Mouse (Mus musculus) forebrain, embryonic 15.5 days (tissue): Measurements from ENCODE around the gene Hivep2. TPM values are rescaled to one million over a fixed set of nuclear protein-coding genes. Genes with fewer than 3 reads are reported as not detected.

Experiments used
- ATAC-seq: fragments of 200-750 bp; cut with Nextera tagmentation; replicated peaks from 2 replicates; pipeline ENCODE4 v1.8.0; 2017; ENCODE audit warnings: mild to moderate bottlenecking, moderate TSS enrichment, moderate library complexity
- H3K27ac ChIP-seq: fragments of 300-500 bp; sonication (generic); replicated peaks from 2 replicates; pipeline ENCODE4 v1.5.1; 2015; ENCODE audit warnings: mild to moderate bottlenecking, inconsistent platforms
- H3K27me3 ChIP-seq: fragments of 300-500 bp; sonication (generic); 2 replicates; pipeline ENCODE4 v1.6.1; 2015; ENCODE audit warnings: inconsistent platforms
- H3K36me3 ChIP-seq: fragments of 300-500 bp; sonication (generic); 2 replicates; pipeline ENCODE4 v1.6.1; 2015; ENCODE audit warnings: mild to moderate bottlenecking, inconsistent platforms
- H3K4me1 ChIP-seq: fragments of 300-500 bp; sonication (generic); 2 replicates; pipeline ENCODE4 v1.6.1; 2015; ENCODE audit warnings: inconsistent platforms
- H3K4me2 ChIP-seq: fragments of 300-500 bp; sonication (generic); replicated peaks from 2 replicates; pipeline ENCODE4 v1.6.1; 2015; ENCODE audit warnings: mild to moderate bottlenecking, inconsistent platforms
- H3K4me3 ChIP-seq: fragments of 300-500 bp; sonication (generic); 2 replicates; pipeline ENCODE4 v1.5.1; 2015; ENCODE audit warnings: mild to moderate bottlenecking, inconsistent platforms
- H3K9ac ChIP-seq: fragments of 300-500 bp; sonication (generic); replicated peaks from 2 replicates; pipeline ENCODE4 v1.6.1; 2015; ENCODE audit warnings: mild to moderate bottlenecking, inconsistent platforms
- H3K9me3 ChIP-seq: fragments of 300-500 bp; sonication (generic); 2 replicates; pipeline ENCODE4 v1.6.1; 2016; ENCODE audit warnings: inconsistent platforms
- WGBS: fragments of 180-500 bp; shearing (Covaris S2); methylation state at CpG from one replicate; pipeline ENCODE4 v1.1.7; 2015; ENCODE audit warnings: mixed read lengths; 5-methylcytosine and 5-hydroxymethylcytosine counted together
- polyA plus RNA-seq: library from polyadenylated mRNA; unstranded; fragments of >200 nt; fragmentation: Nextera tagmentation; extraction: Ambion mirVana; gene quantifications from 2 replicates; pipeline ENCODE4 v1.2.1, GENCODE M21; 2015

The Hivep2 gene
- polyA plus RNA-seq, 1 experiment from 2014 or later = 27.1 TPM

DNA sequence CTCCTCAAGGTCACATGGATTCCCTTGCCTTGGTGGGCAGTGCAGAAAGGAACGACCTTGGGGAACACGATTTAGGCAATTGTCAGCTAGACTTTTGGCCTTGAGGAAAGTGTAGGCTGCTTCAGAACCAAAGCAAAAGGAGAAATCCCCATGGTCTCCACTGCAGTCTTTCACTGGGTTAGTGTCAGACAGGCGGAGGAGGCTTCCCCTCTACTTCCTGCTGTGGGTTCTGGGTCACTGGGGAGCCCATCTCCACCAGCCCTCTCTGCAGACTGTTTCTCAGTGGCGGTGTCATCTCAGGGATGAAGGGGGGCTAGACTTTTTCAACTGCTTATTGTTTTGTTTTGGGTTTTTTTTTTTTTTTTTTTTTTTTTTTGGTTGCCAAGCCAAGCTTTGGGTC lies 79.9 kb downstream of the Hivep2 start:
- H3K9ac ChIP-seq = no peak overlapping the region
- H3K4me1 ChIP-seq = peaks cover 32% of the 10 kb centered on the region
- H3K4me2 ChIP-seq = no peak overlapping the region
- 64% methylated on average over 4 of the region's 4 CpGs for WGBS
- H3K9me3 ChIP-seq = no peaks in the 10 kb centered on the region
- no peak for ATAC-seq
- no peak overlapping the region for H3K27ac ChIP-seq
- no peaks in the 10 kb centered on the region for H3K27me3 ChIP-seq
- no peaks in the 10 kb centered on the region for H3K36me3 ChIP-seq
- no peak overlapping the region for H3K4me3 ChIP-seq

DNA sequence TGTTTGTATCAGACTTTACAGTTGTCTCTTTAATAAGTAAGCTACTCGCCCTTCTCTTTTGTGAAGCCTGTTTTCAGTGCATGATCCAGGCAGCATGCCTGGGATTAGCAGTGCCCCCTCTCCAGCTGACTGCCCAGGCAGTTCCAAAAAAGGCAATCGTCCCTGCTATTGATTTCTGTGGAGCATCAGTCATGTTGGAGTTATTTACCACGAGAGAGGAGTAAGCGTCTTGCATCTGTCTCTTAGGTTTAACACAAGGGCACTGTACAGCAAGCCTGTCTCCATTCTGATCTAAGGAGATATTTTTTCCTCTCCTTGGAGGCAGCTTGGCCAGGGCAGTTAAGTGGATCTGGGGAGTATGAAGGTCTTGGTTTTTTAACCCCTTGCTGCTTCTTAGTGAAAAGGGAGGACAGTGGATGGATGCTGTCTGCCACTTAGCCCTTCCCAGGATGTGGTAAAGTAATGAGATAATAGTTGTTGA lies 80.3 kb downstream of the Hivep2 start:
- no peak overlapping the region for H3K9ac ChIP-seq
- H3K4me2 ChIP-seq = no peak overlapping the region
- H3K9me3 ChIP-seq = no peaks in the 10 kb centered on the region
- no peaks in the 10 kb centered on the region for H3K27me3 ChIP-seq
- no peaks in the 10 kb centered on the region for H3K36me3 ChIP-seq
- H3K4me3 ChIP-seq = no peak overlapping the region
- 20% methylated on average over 4 of the region's 4 CpGs for WGBS
- H3K4me1 ChIP-seq = peaks cover 32% of the 10 kb centered on the region
- ATAC-seq = no peak
- H3K27ac ChIP-seq = no peak overlapping the region; the same call in 1 of the 2 replicates

DNA sequence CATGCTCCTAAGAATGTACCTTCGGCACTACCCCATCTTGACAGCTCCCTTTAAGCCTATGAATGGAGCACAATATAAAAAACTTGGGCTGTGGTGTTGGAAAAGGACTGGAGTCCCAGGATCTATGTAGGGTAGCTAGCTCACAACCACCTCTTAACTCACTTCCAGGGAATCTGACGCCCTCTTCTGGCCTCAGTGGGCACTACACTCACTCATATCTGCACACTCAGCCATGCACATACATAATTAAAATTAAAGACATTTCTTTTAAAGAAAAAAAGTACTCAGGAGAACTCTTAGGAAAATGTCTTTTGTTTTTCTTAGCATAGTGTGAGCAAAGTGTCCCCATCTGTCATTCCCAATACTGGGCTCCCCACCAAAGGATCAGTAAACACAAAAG lies 81.1 kb downstream of the Hivep2 start:
- peaks cover 32% of the 10 kb centered on the region for H3K4me1 ChIP-seq
- no peak overlapping the region for H3K27ac ChIP-seq
- H3K4me2 ChIP-seq = no peak overlapping the region
- H3K4me3 ChIP-seq = no peak overlapping the region
- H3K36me3 ChIP-seq = no peaks in the 10 kb centered on the region
- 75% methylated on average over 2 of the region's 2 CpGs for WGBS
- no peaks in the 10 kb centered on the region for H3K9me3 ChIP-seq
- ATAC-seq = no peak
- H3K9ac ChIP-seq = no peak overlapping the region
- H3K27me3 ChIP-seq = no peaks in the 10 kb centered on the region

DNA sequence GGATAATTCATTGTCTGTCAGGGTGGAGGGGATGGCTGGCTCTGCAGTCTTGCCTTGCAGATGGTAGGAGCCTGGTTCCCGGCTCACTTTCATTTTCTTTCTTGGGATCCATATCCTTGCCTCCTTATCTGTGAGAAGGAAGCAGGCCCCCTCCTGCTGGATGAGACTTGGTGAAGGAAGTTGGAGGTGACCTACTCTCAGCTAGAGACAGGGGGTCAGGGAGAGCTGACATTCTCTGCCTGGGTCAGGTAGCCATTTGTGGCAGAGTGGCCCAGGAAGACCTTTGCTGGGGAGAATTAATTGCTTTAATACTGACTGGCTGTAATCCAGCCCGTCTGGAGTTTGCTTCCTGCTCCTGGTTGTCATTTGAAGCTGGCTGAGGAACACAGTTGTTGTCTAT lies 81.8 kb downstream of the Hivep2 start:
- peaks cover 32% of the 10 kb centered on the region for H3K4me1 ChIP-seq
- H3K4me3 ChIP-seq = no peak overlapping the region
- no peak for ATAC-seq
- H3K27me3 ChIP-seq = no peaks in the 10 kb centered on the region
- no peaks in the 10 kb centered on the region for H3K36me3 ChIP-seq
- H3K27ac ChIP-seq = no peak overlapping the region
- H3K9me3 ChIP-seq = no peaks in the 10 kb centered on the region
- no peak overlapping the region for H3K4me2 ChIP-seq
- WGBS = 53% methylated on average over 2 of the region's 2 CpGs
- H3K9ac ChIP-seq = no peak overlapping the region

DNA sequence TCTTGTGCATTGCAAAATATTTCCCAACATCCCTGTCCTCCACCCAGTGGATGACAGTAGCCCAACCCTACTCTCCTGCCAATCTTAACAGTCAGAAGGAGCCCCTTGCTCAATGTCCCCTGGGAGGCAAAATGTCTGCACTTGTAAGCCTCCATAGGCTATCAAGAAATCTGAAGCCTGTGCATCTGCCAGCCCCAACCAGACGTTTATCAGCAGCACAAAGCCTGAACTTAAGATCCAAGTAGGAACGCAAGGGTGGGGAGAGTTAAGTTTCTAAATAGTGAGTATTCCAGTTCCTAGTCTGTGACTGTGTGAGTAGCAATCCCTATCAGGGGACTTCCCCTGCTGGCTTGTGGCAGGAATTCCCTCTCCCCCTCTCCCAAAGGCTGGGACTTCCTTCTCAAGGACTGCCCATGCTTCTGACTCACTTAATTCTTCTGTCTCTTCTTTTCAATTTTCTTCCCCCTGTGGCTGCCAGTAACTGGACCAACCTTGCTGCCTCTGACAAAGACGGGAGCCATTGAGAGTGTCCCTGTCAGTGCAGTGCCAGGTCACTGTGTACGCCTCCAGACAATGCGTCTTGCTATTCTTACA lies 82.5 kb downstream of the Hivep2 start:
- no peaks in the 10 kb centered on the region for H3K36me3 ChIP-seq
- peaks cover 32% of the 10 kb centered on the region for H3K4me1 ChIP-seq
- no peak overlapping the region for H3K4me2 ChIP-seq
- H3K9ac ChIP-seq = no peak overlapping the region
- 59% methylated on average over 5 of the region's 5 CpGs for WGBS
- H3K27ac ChIP-seq = peak overlapping the region; percentile 41
- H3K27me3 ChIP-seq = no peaks in the 10 kb centered on the region
- ATAC-seq = peak; percentile 9; the same call in 1 of the 2 replicates
- H3K4me3 ChIP-seq = no peak overlapping the region
- no peaks in the 10 kb centered on the region for H3K9me3 ChIP-seq

DNA sequence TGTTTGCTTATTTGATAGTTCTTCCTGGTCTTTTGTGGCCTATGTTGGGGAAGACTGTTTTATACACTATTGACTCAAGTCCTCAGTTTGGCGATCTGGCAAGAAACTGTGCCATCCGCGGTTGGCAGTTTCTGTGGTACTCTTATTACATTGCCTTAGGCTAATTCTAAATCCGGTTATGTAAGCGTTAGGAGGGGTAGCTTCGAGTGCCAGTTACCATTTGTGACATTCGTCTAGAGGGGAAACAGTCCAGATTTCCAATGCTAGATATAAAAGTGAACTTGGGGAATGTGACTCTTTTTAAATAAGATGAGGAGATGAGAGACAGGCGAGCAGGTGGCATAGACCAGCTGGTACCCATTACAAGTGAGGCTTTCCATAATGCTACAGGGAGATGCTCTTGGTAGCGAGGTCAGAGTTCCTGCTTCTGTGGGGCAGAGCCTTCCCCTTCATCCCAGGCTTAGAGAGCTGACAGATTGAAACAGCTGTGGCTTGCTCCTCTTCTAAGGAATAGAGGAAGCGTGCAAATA lies 83.1 kb downstream of the Hivep2 start:
- Histone ChIP-seq H3K4me2 (no peak overlapping the region), H3K4me3 (no peak overlapping the region), H3K4me1 (peaks cover 32% of the 10 kb centered on the region), H3K9me3 (no peaks in the 10 kb centered on the region), H3K9ac (no peak overlapping the region), H3K27me3 (no peaks in the 10 kb centered on the region), H3K27ac (peak overlapping the region; percentile 41), H3K36me3 (no peaks in the 10 kb centered on the region)
- 56% methylated on average over 10 of the region's 10 CpGs for WGBS
- 0 out of 2 replicates have a peak, but pooled peaks have one; percentile 33 for ATAC-seq

DNA sequence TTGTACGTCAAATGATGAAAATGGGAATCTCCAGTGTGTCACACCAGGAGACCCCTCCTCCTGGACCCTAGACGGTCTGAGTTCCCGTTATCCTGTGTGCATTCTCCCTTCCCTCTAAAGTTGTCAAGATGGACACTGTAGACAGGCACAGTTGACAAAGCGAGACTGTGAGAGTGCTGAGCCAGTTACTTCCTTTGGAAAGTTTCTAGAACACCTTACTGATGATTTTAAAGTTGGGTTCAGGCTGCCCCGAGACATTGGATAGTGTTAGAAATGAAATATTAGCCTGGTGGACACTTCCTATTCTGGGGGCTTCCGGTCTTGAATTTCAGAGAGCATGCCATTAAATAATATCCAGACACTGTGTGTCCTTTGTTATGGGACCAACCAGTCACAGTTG lies 83.8 kb downstream of the Hivep2 start:
- Histone ChIP-seq H3K4me2 (no peak overlapping the region), H3K9ac (no peak overlapping the region), H3K4me3 (no peak overlapping the region), H3K4me1 (peaks cover 32% of the 10 kb centered on the region), H3K9me3 (no peaks in the 10 kb centered on the region), H3K36me3 (no peaks in the 10 kb centered on the region), H3K27ac (no peak overlapping the region), H3K27me3 (no peaks in the 10 kb centered on the region)
- ATAC-seq = no peak
- WGBS = 81% methylated on average over 6 of the region's 6 CpGs

DNA sequence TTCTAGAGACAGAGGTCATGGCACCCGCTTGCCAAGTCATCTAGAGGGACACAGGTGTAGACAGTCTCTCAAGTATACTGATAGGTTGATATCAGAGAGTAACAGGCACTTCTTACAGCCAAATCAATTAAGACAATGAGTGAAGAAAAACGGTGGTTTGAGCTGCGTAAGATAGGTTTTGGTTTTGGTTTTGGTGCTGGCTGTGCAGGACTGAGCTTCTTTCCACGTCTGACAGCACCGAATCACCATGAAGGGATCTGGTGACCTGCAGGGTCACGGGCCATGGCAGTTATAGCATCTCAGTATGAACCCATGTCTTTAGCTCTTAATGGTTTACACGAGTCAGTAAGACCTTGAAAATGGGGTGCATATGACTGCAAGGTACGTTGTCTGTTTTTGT lies 84.7 kb downstream of the Hivep2 start:
- Histone ChIP-seq H3K4me2 (no peak overlapping the region), H3K36me3 (no peaks in the 10 kb centered on the region), H3K4me1 (peaks cover 37% of the 10 kb centered on the region), H3K27me3 (no peaks in the 10 kb centered on the region), H3K9me3 (no peaks in the 10 kb centered on the region), H3K4me3 (no peak overlapping the region), H3K9ac (no peak overlapping the region), H3K27ac (no peak overlapping the region)
- ATAC-seq = no peak
- WGBS = 93% methylated on average over 8 of the region's 8 CpGs

DNA sequence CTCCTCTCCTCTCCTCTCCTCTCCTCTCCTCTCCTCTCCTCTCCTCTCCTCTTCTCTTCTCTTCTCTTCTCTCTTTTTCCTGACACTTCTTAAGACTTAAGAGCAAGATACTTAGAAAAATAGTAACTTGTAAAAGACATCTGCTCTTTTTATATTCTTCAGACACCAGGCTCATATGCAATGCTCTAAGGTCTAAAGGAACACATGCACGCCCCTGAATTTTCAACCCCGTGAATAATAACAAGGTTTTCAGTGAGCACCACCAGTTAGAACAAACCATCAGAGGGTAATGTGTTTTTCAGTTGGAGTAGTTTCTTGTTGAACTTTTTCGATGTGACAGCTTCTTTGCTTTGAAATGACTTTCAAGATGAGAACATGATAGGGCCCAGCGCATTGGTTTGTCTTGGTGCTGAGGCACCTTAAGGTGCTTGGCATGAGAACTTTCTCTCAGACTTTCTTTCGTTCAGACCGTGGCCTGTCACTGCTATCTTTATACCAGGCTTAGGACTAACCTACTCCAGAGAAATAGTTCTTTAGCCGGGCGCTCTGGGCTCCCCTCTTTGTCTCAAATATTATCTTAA lies 86.3 kb downstream of the Hivep2 start:
- 93% methylated on average over 8 of the region's 8 CpGs for WGBS
- ATAC-seq = no peak

DNA sequence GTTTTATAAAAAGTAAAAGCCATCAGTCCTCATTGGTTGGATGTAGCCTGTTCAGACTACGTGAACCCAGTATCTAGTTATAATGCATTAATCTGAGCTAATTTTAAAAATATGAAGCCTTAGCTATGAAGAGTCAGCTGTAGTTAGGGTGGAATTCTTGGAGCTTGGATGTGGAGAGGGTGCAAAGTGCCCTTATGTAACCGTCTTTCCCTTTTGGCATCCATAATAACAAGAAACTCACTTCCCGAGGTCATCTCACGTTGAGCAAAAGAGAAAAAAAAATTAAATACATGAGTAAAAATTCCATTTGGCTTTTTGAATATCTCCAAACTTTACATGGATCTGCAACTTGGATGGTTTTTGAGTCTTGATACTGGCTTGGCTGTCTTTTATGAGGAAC lies 89.0 kb downstream of the Hivep2 start:
- Histone ChIP-seq H3K4me3 (no peak overlapping the region), H3K36me3 (no peaks in the 10 kb centered on the region), H3K27ac (no peak overlapping the region), H3K4me2 (no peak overlapping the region), H3K9ac (no peak overlapping the region), H3K4me1 (peaks cover 26% of the 10 kb centered on the region), H3K9me3 (no peaks in the 10 kb centered on the region), H3K27me3 (no peaks in the 10 kb centered on the region)
- WGBS = 89% methylated on average over 4 of the region's 4 CpGs
- ATAC-seq = no peak

More for the DNA sequence above, 86.3 kb downstream of the Hivep2 start:
- Histone ChIP-seq H3K4me1 (peaks cover 44% of the 10 kb centered on the region), H3K9ac (no peak overlapping the region), H3K27ac (no peak overlapping the region), H3K4me3 (no peak overlapping the region), H3K36me3 (no peaks in the 10 kb centered on the region), H3K4me2 (no peak overlapping the region), H3K27me3 (no peaks in the 10 kb centered on the region), H3K9me3 (no peaks in the 10 kb centered on the region)

DNA sequence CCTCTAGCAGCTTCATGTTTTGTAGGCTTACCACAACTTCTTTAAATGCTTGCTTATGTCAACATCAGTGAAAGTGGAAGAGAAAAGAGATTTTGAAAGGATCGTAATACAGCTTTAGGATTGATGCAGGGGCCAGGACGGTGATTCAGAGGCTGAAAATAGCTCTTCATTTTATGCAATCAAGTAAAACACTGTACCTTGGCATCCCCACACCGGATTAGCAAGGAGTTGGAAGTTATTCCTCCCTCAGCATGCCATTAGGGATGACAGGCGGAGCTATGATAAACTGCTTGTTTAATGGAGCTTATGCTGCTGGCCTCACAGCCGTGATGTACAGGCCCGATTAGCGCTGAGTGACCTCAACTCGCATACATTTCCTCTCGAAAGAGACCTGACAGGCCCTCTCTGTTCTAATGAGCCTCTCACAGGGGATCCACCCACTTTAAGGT lies 89.7 kb downstream of the Hivep2 start:
- 16% methylated on average over 9 of the region's 9 CpGs for WGBS
- Histone ChIP-seq H3K9ac (no peak overlapping the region), H3K4me1 (peaks cover 26% of the 10 kb centered on the region), H3K4me2 (no peak overlapping the region), H3K27me3 (no peaks in the 10 kb centered on the region), H3K36me3 (no peaks in the 10 kb centered on the region), H3K4me3 (no peak overlapping the region), H3K9me3 (no peaks in the 10 kb centered on the region), H3K27ac (peak overlapping the region; percentile 19; the same call in 1 of the 2 replicates)
- ATAC-seq = no peak; the same call in 1 of the 2 replicates

DNA sequence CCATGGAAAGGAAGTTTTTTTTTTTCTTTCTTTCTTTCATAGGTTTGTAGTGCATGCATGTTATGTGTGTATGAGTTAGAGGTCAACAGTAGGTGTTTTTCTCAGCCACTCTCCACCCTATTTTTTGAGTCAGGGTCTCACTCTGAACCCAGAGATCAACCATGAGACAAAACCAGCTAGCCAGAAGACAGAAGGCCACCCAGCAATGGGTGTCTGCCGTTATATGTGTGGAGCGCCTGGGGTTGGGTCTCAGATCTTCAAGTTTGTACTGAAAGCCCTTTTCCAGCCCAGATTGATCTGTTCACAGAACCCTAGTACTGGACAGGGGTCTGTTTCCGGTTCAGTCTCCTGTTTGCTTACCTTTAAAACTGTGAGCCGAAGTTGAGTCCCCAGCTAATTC lies 90.2 kb downstream of the Hivep2 start:
- no peaks in the 10 kb centered on the region for H3K27me3 ChIP-seq
- H3K9me3 ChIP-seq = no peaks in the 10 kb centered on the region
- ATAC-seq = no peak
- H3K4me1 ChIP-seq = peaks cover 26% of the 10 kb centered on the region
- H3K27ac ChIP-seq = peak overlapping the region; percentile 35; the same call in 1 of the 2 replicates
- H3K9ac ChIP-seq = no peak overlapping the region
- H3K36me3 ChIP-seq = no peaks in the 10 kb centered on the region
- no peak overlapping the region for H3K4me3 ChIP-seq
- 69% methylated on average over 4 of the region's 4 CpGs for WGBS
- no peak overlapping the region for H3K4me2 ChIP-seq
